Mouse (Mus musculus) induced T-regulatory cell, adult 2 months (primary cell): ENCODE measurements around the gene Tle3.

Experiments used
- DNase-seq: peaks from one replicate; pipeline ENCODE4 v3.0.0-alpha.2; 2012; ENCODE audit warnings: low read depth

Tle3 gene

GRCm38 (mm10) chr9:61377706-61378479 lies 5.7 kb downstream of the Tle3 start:
- peak; percentile 74 for DNase-seq

GRCm38 (mm10) chr9:61378516-61378915 lies 6.3 kb downstream of the Tle3 start:
- DNase-seq: no peak

- DNase-seq: no peak
These were observed 7.0 kb downstream of the Tle3 start for GRCm38 (mm10) chr9:61379016-61379634.

DNA sequence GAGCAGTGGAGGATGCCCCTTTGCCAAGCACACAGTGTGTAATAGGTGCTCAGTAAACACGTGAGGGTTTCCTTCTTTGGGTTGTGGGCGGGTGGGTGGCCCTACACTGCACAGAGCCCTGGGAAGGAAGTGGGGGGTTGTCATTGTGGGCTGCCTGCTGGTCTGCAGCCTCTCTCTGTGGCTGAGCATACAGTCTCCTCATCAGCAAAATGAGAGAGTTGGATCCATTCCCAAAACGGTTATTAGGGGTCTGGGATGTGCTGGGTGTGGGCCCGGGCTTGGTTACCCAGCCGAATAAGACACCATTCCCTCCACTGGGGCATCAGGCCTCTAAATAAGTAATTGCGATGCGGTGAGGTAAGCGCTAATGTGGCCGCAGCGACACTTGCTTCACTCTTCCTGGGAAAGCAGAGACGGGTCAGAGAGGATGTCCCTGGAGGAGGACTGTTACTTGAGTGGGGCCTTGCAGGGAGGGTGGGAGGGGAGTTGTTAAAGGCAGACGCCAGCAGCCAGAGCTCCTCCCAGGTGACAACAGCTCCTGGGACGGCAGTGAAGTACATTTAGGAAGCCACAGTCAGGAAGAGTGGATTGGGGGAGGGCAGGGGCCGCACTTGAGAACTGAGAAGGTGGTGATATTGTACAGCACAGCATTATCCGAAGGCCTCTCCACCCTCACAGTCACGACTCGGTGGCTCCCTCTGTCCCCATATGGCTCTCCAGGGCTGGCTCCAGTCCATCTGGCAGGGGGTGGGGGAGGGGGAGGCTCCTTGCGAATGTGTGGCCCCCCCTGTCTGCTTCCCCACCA lies 8.3 kb downstream of the Tle3 start:
- peak; percentile 59 for DNase-seq

DNA sequence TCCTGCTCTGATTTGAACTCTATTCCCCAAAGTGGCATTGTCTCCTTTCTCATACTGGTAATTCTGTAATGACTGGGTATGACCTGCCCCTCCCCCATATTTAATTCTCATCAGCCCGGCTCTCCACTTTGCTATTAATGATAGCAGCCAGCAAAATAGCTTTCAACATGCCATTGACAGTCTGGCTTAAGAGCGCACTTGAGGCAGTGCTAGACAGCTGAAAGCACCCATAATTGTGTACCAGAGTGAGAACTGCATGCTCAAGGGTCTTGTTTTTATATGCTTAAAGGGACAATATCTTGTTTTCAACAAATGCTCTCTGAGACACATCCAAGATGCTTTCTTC lies 8.9 kb downstream of the Tle3 start:
- no peak for DNase-seq

DNA sequence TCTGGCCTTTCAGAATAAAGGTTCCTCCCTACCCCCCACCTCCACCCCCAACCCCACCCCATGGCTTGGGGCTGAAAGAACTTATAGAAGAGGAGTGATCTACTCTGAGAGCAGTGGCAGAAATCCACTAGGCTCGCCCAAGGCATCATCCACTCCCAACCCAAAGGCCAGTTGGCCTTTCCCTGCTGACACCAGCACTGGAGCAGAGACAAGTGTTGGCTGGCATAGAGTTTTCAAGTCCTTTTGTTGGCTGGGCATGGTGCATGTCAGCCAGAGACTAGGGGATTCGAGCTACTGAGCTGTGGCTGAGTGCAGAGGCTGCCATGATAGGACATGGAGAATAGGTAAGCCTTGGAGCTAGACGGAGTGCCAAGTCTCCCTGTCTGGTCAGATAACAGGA lies 9.3 kb downstream of the Tle3 start:
- DNase-seq: no peak

- no peak for DNase-seq
These were observed 10.5 kb downstream of the Tle3 start for GRCm38 (mm10) chr9:61382595-61383186.

DNA sequence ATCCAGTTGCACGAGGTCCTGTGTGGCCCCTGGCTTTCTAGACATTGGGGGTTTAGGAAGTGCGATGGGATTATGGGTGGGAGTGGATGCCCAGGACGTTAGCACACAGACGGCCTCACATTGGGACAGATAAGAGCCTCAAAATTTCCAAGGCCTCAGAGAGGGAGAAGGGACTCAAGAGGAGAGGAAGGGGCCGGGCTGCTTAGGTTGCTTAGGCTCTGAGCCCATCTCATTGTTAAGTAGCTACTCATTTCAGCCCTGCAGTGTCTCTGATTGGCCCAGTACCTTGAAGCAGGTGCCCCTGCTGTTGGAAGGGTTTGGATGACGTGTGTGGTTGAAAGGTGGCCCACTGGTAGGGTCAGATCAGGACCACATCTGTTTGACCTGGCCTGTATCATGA lies 11.9 kb downstream of the Tle3 start:
- DNase-seq: no peak

DNA sequence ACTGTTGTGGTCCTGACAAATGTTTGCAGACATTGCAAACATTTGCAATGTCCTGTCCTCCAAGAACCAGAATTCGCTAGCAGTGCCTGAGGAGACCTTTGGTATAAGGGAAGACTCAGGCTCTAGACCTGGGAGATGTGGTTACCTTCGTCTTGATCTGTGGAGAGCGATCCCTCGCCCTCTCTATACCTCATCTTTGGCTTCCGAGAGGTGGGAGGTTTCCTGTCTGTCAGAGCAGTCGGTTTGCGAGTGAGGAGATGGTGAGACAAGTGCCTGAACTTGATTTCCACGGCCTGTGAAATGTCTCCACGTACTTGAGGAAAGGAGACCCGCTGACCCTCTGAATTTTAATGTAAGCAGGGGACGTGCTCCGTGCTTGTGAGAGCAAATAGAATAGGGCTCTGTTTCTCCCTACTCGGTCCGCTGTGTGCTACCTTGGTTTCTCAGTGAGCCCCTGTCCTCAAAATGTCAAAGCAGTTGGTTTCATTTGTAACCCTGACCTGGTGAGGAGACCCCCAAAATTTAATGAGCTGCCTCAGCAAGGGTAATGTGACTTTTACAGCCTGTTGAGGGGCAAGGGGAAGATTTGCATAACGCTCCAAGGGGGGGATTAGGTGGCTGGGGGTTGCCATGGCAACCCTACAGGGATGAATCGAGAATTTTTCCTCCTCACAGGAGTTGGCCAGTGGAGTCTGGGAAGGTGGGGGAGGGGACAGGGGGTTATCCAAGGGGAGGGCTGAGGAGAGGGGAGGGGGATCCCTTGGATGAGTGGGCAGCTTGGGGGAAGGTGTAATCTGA lies 12.7 kb downstream of the Tle3 start:
- peak; percentile 62 for DNase-seq

DNA sequence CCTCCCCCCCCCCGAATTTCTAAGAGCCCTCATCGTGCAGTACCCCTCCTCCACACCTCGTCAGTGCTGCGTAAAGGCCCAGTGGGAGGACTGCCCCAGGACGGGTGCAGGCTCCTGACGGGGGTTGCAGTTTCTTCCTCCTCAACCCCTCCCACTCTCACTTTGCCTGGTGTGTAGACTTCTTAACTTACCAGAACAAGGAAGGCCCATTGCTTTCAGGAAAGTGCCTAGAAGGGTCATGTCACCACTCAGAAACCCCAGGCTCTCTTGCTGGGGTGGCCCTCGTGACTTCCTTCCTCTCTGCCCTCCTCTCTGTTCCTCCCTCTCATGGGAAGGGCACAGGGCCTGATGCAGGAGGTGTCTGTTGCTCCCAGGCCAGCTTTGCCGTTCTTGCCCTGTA lies 13.6 kb downstream of the Tle3 start:
- peak; percentile 55 for DNase-seq

DNA sequence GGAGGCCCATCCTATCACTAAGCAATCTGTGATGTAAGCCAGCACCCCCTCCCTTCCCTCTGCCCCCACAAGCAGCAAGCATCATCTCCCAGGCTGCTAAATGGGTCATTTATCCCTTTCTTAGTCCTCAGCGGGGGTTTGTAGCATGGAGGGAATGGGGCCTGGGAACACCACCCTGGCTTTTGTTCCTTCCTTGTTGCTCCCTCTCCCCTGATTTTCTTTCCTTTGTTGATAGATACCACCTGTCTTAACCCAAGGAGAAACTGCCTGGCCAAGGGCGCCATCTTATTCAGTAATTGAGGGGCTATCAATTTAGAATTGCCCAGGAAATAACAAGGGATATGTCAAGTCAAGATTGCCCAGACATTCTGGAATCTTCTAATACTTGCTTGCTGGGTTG lies 14.1 kb downstream of the Tle3 start:
- no peak for DNase-seq

DNA sequence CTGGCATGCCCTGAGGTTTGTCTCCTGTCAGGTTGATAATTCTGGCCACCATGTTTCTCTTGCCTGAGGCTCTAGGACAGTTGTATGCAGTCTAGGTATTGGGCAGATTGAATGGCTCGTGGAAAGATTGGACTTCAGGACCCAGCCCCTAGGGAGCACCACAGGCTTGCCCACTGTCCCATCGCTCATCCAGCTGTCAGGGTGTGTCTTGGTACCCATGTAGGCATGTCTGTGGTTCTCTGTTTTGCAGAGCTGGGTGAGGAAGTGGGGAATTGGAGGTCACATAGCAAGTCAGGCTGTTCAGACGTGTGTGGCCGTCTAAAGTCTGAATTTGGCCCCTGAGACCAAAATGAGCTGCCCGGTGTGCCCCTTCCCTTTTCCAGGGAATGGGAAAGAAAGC lies 15.6 kb downstream of the Tle3 start:
- no peak for DNase-seq

GRCm38 (mm10) chr9:61388214-61388613 lies 16.0 kb downstream of the Tle3 start:
- DNase-seq: no peak

DNA sequence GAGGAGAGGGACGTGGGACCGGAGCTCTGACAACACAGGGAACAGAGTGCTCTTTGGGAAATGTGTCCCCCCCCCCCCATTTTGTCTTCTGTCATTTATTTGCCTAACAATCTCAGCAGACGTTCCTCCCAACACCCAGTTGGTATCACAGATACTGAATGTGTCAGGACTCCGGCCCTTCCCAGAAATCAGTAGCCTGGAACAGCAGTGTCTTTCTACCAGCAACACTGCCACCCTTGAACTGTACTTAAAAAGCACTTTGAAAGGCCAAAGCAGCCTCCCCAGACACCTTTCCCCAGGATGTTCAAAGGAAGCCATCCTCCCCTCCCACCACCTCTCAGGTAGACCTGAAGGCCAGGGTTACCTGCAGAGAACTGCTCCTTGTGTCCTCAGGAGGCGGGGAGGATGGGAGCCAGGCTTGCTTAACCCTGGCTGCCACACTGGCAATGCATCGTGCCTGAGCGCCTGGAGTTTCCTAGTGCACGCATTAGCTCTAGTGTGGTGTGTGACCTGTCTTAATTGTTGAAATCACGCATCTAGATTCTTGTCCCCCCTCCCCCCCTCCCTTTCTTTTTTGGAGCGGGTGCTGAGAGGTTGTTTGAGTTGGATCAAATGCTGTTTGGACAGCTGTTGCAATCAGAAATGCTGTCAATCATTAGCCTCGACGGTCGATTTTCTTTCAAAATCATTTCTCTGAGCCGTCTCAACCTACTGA lies 16.7 kb downstream of the Tle3 start:
- DNase-seq: no peak

DNA sequence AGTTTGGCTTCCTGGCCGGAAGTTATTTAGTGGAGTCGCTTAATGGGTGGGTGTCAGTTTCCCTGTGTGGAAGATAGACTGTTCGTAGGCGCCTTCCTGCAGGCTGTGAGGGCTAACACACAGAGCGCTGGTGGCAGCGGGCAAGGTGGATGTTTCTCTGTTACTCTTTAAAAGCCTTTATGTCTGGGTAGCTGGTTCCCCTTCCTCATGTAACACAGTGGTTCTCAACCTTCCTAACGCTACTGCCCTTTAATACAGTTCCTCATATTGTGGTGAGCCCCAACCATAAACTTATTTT lies 17.2 kb downstream of the Tle3 start:
- DNase-seq: no peak

- DNase-seq: no peak
These were observed 19.6 kb downstream of the Tle3 start for GRCm38 (mm10) chr9:61391570-61392337.

DNA sequence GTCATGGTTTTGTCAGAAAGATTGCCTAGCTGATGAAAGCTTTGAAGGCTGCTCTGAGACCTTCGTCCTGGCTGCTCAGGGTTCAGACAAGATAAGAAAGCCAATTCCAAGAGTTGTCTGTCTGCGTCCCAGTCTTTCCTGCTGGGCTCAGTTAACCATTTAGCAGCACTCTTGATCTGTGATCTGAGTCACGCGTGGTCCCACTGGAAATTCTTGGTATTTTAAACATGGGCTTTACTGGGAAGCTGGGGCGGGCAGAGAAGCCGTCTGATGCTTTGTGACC lies 20.1 kb downstream of the Tle3 start:
- DNase-seq: no peak

DNA sequence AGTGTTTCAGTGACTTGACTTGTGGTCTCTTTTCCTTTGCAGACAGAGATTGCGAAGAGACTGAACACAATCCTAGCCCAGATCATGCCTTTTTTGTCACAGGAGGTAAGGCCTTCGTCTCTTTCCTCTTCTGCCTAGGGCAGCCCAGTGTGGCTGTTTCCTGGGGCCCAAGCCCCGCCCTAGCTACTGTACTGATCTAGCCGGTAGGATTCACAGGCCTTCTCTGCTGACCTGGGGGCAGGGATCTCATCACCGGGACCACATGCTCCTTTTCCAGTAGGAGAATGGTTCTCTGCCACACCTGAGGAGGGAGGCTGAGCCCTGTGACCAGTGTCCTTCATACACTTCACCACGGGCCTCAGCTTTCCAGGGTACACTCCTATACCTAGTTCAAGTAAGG lies 21.0 kb downstream of the Tle3 start:
- no peak for DNase-seq

DNA sequence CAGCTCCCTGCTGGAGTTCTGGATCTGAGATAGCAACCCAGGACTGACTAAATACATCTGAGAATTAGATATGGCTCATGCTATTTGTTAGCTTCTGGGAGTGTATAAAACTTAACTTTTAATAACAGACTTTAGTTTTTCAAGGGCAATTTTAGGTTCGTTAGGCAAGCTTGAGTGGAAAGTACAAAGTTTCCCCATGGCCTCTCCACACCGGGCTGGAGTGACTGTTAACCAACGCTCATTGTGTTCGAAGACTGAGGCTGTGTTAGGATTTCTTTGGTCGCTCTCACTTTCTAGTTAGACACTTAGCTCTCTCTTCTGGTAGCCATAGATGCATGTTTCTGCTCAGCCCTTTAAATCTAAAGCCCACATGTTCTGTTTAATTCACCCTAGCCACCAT lies 21.7 kb downstream of the Tle3 start:
- no peak for DNase-seq

DNA sequence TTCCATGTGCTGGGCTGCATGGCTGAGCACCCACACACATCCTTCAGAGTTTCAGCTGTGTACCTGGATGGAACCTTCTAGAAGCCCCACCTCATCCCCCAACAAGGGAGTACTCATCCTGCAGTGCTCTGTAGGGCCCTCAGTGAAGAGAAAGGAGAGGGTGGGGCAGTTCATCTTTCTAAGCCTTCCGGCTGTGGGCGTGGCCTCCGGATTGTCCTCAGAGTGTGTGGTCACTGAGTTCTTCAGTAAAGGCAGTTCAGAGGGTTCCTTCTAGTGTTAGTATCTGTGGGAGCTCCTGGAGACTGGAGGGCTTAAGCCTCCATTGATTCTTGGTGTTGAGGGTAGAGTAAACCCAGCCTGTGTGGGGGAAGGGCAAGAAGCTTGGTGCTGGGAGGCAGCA lies 22.9 kb downstream of the Tle3 start:
- no peak for DNase-seq

DNA sequence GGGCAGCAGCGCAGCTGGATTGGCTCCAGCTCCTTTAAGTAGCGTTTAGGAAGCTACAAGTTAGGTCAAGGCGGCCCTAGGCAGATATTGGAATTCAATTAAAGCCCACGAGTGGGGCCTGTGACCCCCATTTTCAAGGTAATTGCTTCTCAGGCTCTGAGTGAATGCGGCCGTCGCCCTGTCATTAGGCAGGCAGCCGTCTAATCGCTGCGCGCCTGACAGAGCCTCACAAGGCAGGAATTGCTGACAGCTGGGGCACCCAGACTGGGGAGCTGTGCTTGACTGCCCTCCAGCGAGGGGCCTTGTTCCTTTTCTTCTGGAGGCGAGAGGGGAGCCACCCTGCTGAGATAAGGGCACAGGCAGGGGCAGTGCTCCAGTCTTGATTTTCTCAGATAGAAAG lies 24.3 kb downstream of the Tle3 start:
- no peak for DNase-seq
